Mouse (Mus musculus): ENCODE measurements around the gene Ran.

GRCm38 (mm10) chr5:129007105-129007957 is 12.5 kb upstream of the Ran start:
- no peak for TF ChIP-seq POLR2A (IDR thresholded peaks at IDR 0.05; ENCODE audit: insufficient read length, low read depth)
- no peak for TF ChIP-seq POLR2AphosphoS2 (IDR thresholded peaks at IDR 0.05; ENCODE audit: insufficient read length, low read depth)
- TF ChIP-seq USF1 (IDR thresholded peaks at IDR 0.05; ENCODE audit: low read depth): no peak
- no peak for TF ChIP-seq MAX (IDR thresholded peaks at IDR 0.05; ENCODE audit: low read depth)
